Mouse (Mus musculus): Measurements from ENCODE around the gene Trio. TPM values are rescaled to one million over a fixed set of nuclear protein-coding genes. Genes with fewer than 3 reads are reported as not detected.

Gene Trio
- total RNA-seq, 2 experiments from 2014 or later, result 35.3 to 43.2 TPM

DNA sequence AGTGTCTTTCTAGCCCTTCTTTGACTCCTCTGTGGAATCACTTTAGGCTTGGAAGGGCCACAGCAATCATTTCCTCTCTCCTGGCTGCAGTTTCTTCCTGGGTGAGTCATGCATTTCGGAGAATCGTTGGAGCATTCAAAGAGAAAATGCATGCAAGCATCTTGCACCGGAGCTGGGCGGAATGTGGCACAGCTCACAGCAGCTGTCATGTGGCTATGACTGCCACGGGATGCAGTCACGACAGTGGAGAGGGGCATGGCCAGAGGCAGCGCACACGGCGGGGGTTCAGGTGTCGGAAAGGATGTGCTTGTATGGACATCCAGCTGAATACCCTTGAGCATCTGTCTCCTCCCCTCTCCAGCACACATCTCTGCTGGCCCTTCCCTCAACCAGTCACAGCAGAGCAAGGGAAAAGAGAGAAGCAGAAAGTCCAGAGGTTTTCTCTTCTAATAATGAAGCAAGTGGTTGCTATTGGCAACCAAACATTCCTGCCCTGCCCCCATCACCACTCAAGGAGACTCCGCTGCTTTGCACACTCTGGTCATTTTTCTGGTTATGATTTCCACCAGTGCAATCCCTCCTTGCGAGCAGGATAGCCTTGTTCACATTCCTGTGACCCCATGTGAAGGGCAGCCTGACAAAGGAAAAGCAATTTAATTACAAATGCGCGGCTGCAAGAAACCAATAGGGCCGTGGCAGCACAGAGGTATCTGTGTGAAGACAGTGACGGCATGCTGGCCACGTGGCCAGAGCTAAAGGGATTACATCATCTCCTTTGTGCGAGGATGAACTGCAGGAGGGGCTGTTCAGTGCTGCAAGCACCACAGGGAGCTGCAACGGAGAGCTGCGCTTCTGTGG, 88.4 kb downstream of the Trio start:
- peak overlapping the region; percentile 49 for H3K27ac ChIP-seq
- DNase-seq, result peak; percentile 55
- H3K4me3 ChIP-seq, result peak overlapping the region; percentile 50
- peak; percentile 15; the same call in 1 of the 2 replicates for TF ChIP-seq CTCF (IDR thresholded peaks at IDR 0.05)
- intact Hi-C loops (cut with DNase I), result loop anchor here (5.0 kb wide), 1 partner anchor 45 kb away; no protein-coding TSS in a partner anchor

DNA sequence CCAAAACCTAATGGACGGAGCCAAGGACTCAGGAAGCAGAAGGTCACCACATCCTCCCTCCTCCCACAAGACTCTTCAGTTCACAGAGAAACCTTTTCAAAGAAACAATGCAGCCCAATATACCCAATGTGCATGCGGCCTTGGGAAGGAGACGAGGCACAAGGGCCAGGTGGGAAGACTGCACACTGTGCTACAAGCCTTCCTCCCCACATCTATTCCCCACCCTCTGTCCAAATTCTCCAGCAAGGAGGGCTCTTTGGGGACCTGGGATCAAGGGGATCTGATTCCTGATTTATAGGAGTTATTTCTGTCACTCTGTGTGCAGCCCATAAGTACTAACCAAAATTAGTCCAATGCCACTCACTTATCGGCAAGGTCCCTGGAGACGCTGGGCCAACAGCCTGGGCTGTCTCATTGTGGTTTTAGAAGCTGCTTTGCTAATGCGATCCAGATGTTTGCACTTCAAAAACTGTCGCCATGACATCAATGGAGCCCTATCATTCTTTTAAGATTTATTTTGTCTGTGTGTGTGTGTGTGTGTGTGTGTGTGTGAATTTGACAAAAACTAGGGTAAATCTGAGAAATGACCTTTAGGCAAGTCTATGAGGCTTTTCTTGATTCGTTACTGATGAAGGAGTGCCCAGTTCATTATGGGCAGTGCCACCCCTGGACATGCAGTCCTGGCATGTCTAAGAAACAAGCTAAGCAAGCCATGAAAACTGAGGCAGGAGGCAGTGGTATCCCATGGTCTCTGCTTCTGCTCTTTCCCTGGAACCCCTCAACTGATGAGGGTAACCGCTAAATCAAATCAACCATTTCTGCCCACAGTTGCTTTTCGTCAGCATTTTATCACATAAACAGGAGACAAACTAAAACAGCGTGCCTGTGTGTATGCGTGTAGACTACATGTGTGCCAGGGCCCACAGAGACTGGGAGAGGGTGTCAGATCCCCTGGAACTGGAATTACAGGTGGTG, 89.6 kb downstream of the Trio start:
- Histone ChIP-seq H3K27ac (peak overlapping the region; percentile 49; the same call in 1 of the 2 replicates), H3K4me3 (no peak overlapping the region)
- intact Hi-C loops (cut with DNase I), result loop anchor here (5.0 kb wide), 1 partner anchor 46 kb away; no protein-coding TSS in a partner anchor
- TF ChIP-seq CTCF (IDR thresholded peaks at IDR 0.05), result no peak
- no peak for DNase-seq

GRCm38 (mm10) chr15:27933270-27933669, 92.4 kb downstream of the Trio start:
- DNase-seq, result no peak
- no peak overlapping the region for H3K4me3 ChIP-seq
- no peak overlapping the region for H3K27ac ChIP-seq
- no peak for TF ChIP-seq CTCF (IDR thresholded peaks at IDR 0.05)
- intact Hi-C loops (cut with DNase I), result no loop called here

GRCm38 (mm10) chr15:27931891-27932290, 93.8 kb downstream of the Trio start:
- no peak for TF ChIP-seq CTCF (IDR thresholded peaks at IDR 0.05)
- DNase-seq, result peak; percentile 78
- peak overlapping the region; percentile 65 for H3K27ac ChIP-seq
- intact Hi-C loops (cut with DNase I), result no loop called here
- H3K4me3 ChIP-seq, result peak overlapping the region; percentile 30

GRCm38 (mm10) chr15:27931459-27931858, 94.2 kb downstream of the Trio start:
- no peak for TF ChIP-seq CTCF (IDR thresholded peaks at IDR 0.05)
- intact Hi-C loops (cut with DNase I), result no loop called here
- Histone ChIP-seq H3K27ac (peak overlapping the region; percentile 65), H3K4me3 (no peak overlapping the region)
- no peak for DNase-seq

DNA sequence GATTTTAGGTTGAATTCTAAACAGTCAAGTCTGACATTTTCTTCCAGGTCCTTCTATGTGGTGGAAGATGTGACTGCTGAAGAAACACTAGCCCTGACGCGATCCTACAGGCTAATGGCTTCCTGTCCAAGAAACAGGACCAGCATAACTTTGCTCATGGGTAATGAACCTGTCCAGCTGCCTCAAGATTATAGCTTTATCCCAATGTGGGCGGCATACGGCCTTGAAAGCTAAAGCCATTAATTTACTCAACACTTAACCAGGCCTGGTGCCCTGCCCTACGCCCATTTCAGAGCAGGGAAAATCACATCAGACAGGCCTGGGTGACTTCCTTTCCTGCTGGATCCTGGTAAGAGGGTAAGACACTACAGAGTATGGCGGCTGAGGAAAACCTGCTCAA, 98.0 kb downstream of the Trio start:
- intact Hi-C loops (cut with DNase I), result no loop called here
- DNase-seq, result no peak
- no peak overlapping the region for H3K27ac ChIP-seq
- H3K4me3 ChIP-seq, result no peak overlapping the region
- TF ChIP-seq CTCF (IDR thresholded peaks at IDR 0.05), result no peak

- TF ChIP-seq CTCF (IDR thresholded peaks at IDR 0.05), result no peak
- intact Hi-C loops (cut with DNase I), result no loop called here
- H3K27ac ChIP-seq, result no peak overlapping the region
- DNase-seq, result no peak
- no peak overlapping the region for H3K4me3 ChIP-seq
These were observed 98.7 kb downstream of the Trio start for GRCm38 (mm10) chr15:27926941-27927340.

GRCm38 (mm10) chr15:27926450-27926849, 99.2 kb downstream of the Trio start:
- intact Hi-C loops (cut with DNase I), result no loop called here
- H3K4me3 ChIP-seq, result 0 out of 2 replicates have a peak overlapping the region, but pooled peaks have one; percentile 3
- peak overlapping the region; percentile 69 for H3K27ac ChIP-seq
- TF ChIP-seq CTCF (IDR thresholded peaks at IDR 0.05), result no peak
- DNase-seq, result no peak

DNA sequence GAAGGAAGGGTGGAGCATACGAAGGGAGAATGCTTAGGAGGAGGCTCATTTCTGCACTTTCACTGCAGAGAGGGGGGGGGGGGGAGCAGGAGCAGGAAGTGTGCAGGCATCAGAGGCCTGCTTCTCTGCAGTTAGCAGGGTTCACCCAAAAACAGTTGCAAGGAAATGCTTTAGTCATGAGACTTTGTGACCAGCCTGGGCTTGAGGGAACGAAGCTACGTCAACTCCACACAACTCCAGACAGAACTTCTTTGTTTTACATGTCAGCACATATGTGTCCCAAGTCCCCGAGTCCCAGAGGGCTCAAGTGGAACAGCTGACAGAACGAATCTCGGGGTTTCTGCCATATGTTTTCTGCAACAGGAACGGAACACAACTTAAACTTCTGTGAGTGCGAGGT, 99.8 kb downstream of the Trio start:
- no peak for DNase-seq
- intact Hi-C loops (cut with DNase I), result no loop called here
- Histone ChIP-seq H3K4me3 (no peak overlapping the region), H3K27ac (peak overlapping the region; percentile 69)
- TF ChIP-seq CTCF (IDR thresholded peaks at IDR 0.05), result no peak

GRCm38 (mm10) chr15:27925004-27925635, 100.5 kb downstream of the Trio start:
- no peak overlapping the region for H3K4me3 ChIP-seq
- H3K27ac ChIP-seq, result peak overlapping the region; percentile 69
- no peak for DNase-seq
- TF ChIP-seq CTCF (IDR thresholded peaks at IDR 0.05), result no peak
- intact Hi-C loops (cut with DNase I), result no loop called here

- intact Hi-C loops (cut with DNase I), result loop anchor here (5.0 kb wide), 1 partner anchor 233 kb away; no protein-coding TSS in a partner anchor
- no peak for DNase-seq
- H3K4me3 ChIP-seq, result peak overlapping the region; percentile 61
- no peak for TF ChIP-seq CTCF (IDR thresholded peaks at IDR 0.05)
- H3K27ac ChIP-seq, result peak overlapping the region; percentile 31; the same call in 1 of the 2 replicates
These were observed 101.7 kb downstream of the Trio start for GRCm38 (mm10) chr15:27923987-27924341.
